Mouse (Mus musculus): Measurements from ENCODE around the gene Kcnj9. TPM values are rescaled to one million over a fixed set of nuclear protein-coding genes. Genes with fewer than 3 reads are reported as not detected.

Gene Kcnj9
- polyA plus RNA-seq, 1 experiment from 2014 or later = 1.4 TPM

- no peak overlapping the region for H3K4me3 ChIP-seq
- WGBS = 37% methylated on average over 5 of the region's 5 CpGs
- H3K27ac ChIP-seq = peak overlapping the region; percentile 82
- H3K4me2 ChIP-seq (replicated peaks) = peak overlapping the region; percentile 45
- ATAC-seq (ENCODE audit: low FRiP score, low read depth) = peak; percentile 31
- H3K27me3 ChIP-seq (replicated peaks) = no peaks in the 10 kb centered on the region
- peaks cover 29% of the 10 kb centered on the region for H3K4me1 ChIP-seq
- peak overlapping the region; percentile 48; the same call in 1 of the 2 replicates for H3K9ac ChIP-seq
- H3K36me3 ChIP-seq = no peaks in the 10 kb centered on the region
- H3K9me3 ChIP-seq = no peaks in the 10 kb centered on the region
These were observed 20.4 kb upstream of the Kcnj9 start for GRCm38 (mm10) chr1:172349504-172349903.

- Histone ChIP-seq H3K36me3 (no peaks in the 10 kb centered on the region), H3K27ac (no peak overlapping the region), H3K4me2 (replicated peaks) (no peak overlapping the region), H3K4me1 (peaks cover 44% of the 10 kb centered on the region), H3K9ac (no peak overlapping the region), H3K9me3 (no peaks in the 10 kb centered on the region), H3K4me3 (no peak overlapping the region), H3K27me3 (replicated peaks) (no peaks in the 10 kb centered on the region; the same call in 1 of the 2 replicates)
- ATAC-seq (ENCODE audit: low FRiP score, low read depth) = no peak
- 90% methylated on average over 12 of the region's 12 CpGs for WGBS
These were observed 18.3 kb upstream of the Kcnj9 start for GRCm38 (mm10) chr1:172347382-172347781.

DNA sequence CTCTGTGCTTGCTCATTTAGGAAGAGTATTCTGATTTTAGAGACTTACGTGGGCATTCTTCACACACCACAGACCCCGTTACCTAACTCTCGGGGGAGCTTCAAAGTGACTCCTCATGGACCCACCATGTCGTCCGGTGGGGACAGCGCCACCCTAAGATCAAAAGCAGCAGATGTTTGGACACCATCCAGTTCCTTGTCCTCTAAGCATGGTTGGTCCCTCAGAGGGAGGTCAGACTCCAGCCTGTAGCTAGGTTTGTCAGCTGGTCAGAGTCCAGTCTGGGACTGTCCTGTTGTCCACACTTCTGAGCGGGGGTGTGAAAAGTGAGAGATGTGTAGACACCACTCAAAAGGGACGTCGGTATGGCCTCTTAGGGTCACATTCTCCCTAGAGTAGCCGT lies 17.6 kb upstream of the Kcnj9 start:
- peaks cover 5% of the 10 kb centered on the region; the same call in 1 of the 2 replicates for H3K27me3 ChIP-seq (replicated peaks)
- no peak overlapping the region for H3K9ac ChIP-seq
- H3K4me3 ChIP-seq = no peak overlapping the region
- H3K4me2 ChIP-seq (replicated peaks) = no peak overlapping the region
- peaks cover 46% of the 10 kb centered on the region for H3K4me1 ChIP-seq
- ATAC-seq (ENCODE audit: low FRiP score, low read depth) = no peak
- no peaks in the 10 kb centered on the region for H3K9me3 ChIP-seq
- H3K36me3 ChIP-seq = no peaks in the 10 kb centered on the region
- 89% methylated on average over 10 of the region's 10 CpGs for WGBS
- H3K27ac ChIP-seq = no peak overlapping the region

GRCm38 (mm10) chr1:172344820-172345219 lies 15.7 kb upstream of the Kcnj9 start:
- Histone ChIP-seq H3K4me1 (peaks cover 39% of the 10 kb centered on the region), H3K4me3 (no peak overlapping the region), H3K4me2 (replicated peaks) (no peak overlapping the region), H3K27ac (no peak overlapping the region), H3K9ac (no peak overlapping the region), H3K9me3 (no peaks in the 10 kb centered on the region), H3K27me3 (replicated peaks) (peaks cover 11% of the 10 kb centered on the region; the same call in 1 of the 2 replicates), H3K36me3 (no peaks in the 10 kb centered on the region)
- WGBS = 88% methylated on average over 7 of the region's 7 CpGs
- ATAC-seq (ENCODE audit: low FRiP score, low read depth) = no peak

GRCm38 (mm10) chr1:172343914-172344313 lies 14.8 kb upstream of the Kcnj9 start:
- WGBS = 57% methylated on average over 3 of the region's 3 CpGs
- no peak overlapping the region for H3K9ac ChIP-seq
- H3K4me1 ChIP-seq = peaks cover 30% of the 10 kb centered on the region
- H3K4me2 ChIP-seq (replicated peaks) = no peak overlapping the region
- ATAC-seq (ENCODE audit: low FRiP score, low read depth) = no peak
- H3K9me3 ChIP-seq = no peaks in the 10 kb centered on the region
- no peaks in the 10 kb centered on the region for H3K36me3 ChIP-seq
- H3K27ac ChIP-seq = no peak overlapping the region
- peaks cover 11% of the 10 kb centered on the region; the same call in 1 of the 2 replicates for H3K27me3 ChIP-seq (replicated peaks)
- H3K4me3 ChIP-seq = no peak overlapping the region

DNA sequence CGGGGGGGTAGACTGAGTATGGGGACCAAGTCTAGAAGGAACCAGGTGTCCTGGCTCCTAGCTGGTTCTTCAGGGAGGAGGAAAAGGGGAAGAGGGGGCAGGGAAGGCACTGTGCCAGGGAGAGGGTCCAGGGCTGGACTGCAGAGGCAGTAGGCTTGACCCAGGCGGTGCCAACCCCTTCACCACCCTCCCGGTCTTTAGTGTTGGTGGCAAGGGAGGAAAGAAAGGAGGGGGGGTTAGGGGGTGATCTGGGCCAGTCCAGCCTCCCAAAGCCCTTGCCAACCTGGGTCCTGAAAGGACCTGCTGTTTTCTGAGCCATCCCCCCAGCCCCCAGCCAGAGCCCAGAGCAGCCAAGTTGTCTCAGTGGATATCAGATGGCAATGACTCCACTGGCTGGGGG lies 13.6 kb upstream of the Kcnj9 start:
- H3K9ac ChIP-seq = 0 out of 2 replicates have a peak overlapping the region, but pooled peaks have one; percentile 5
- peaks cover 11% of the 10 kb centered on the region; the same call in 1 of the 2 replicates for H3K27me3 ChIP-seq (replicated peaks)
- H3K4me3 ChIP-seq = no peak overlapping the region
- H3K9me3 ChIP-seq = no peaks in the 10 kb centered on the region
- ATAC-seq (ENCODE audit: low FRiP score, low read depth) = no peak
- H3K4me1 ChIP-seq = peaks cover 30% of the 10 kb centered on the region
- H3K4me2 ChIP-seq (replicated peaks) = peak overlapping the region; percentile 68
- 90% methylated on average over 3 of the region's 3 CpGs for WGBS
- H3K36me3 ChIP-seq = no peaks in the 10 kb centered on the region
- no peak overlapping the region for H3K27ac ChIP-seq

- Histone ChIP-seq H3K9ac (peak overlapping the region; percentile 48; the same call in 1 of the 2 replicates), H3K36me3 (no peaks in the 10 kb centered on the region), H3K4me1 (peaks cover 30% of the 10 kb centered on the region), H3K27me3 (replicated peaks) (peaks cover 11% of the 10 kb centered on the region; the same call in 1 of the 2 replicates), H3K9me3 (no peaks in the 10 kb centered on the region), H3K4me3 (peak overlapping the region; percentile 55), H3K4me2 (replicated peaks) (peak overlapping the region; percentile 68), H3K27ac (no peak overlapping the region)
- peak; percentile 21 for ATAC-seq (ENCODE audit: low FRiP score, low read depth)
- WGBS = 19% methylated on average over 10 of the region's 10 CpGs
These were observed 12.3 kb upstream of the Kcnj9 start for GRCm38 (mm10) chr1:172341386-172341785.

GRCm38 (mm10) chr1:172340729-172341321 lies 11.7 kb upstream of the Kcnj9 start, which contains the start of gene Kcnj10:
Gene Kcnj10, plus strand, starts transcription at chr1:172341210.
- Histone ChIP-seq H3K27me3 (replicated peaks) (peaks cover 11% of the 10 kb centered on the region; the same call in 1 of the 2 replicates), H3K27ac (no peak within 1 kb of the TSS), H3K4me3 (peak within 1 kb of the TSS; percentile 55), H3K9me3 (no peaks in the 10 kb centered on the region), H3K9ac (peak within 1 kb of the TSS; percentile 48; the same call in 1 of the 2 replicates), H3K4me2 (replicated peaks) (peak within 1 kb of the TSS; percentile 68), H3K36me3 (no peaks in the 10 kb centered on the region), H3K4me1 (peaks cover 30% of the 10 kb centered on the region)
- peak; percentile 96 for ATAC-seq (ENCODE audit: low FRiP score, low read depth)
- WGBS = 1% methylated on average over 38 of the region's 38 CpGs

- WGBS = 25% methylated on average over 2 of the region's 2 CpGs
- Histone ChIP-seq H3K27me3 (replicated peaks) (peaks cover 11% of the 10 kb centered on the region; the same call in 1 of the 2 replicates), H3K9ac (no peak overlapping the region), H3K36me3 (no peaks in the 10 kb centered on the region), H3K27ac (no peak overlapping the region), H3K4me1 (peaks cover 17% of the 10 kb centered on the region), H3K4me3 (no peak overlapping the region), H3K4me2 (replicated peaks) (no peak overlapping the region), H3K9me3 (no peaks in the 10 kb centered on the region)
- no peak for ATAC-seq (ENCODE audit: low FRiP score, low read depth)
These were observed 8.5 kb upstream of the Kcnj9 start for GRCm38 (mm10) chr1:172337411-172338185.

DNA sequence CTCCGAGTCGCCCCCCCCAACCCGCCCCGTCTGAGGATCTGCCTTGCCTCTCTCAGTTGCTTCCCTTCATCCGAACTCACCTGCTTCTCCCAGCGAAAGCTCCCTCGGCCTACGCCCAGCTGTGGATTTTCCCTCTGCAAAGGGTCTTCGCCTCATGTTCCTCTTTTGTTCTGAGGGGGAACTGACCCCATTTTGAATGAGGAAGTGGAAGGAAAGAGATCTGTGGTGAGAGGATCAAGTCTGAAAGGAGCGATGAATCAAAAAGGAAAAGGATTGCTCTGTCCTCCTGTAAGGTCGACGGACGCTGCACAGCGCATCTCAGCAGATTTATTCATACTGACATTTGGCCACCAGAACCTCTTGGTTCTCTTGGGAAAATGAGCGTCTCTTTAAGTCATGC lies 6.7 kb upstream of the Kcnj9 start:
- Histone ChIP-seq H3K4me3 (no peak overlapping the region), H3K27me3 (replicated peaks) (0 out of 2 replicates have a peak, but pooled peaks cover 3% of the 10 kb centered on the region), H3K36me3 (no peaks in the 10 kb centered on the region), H3K4me1 (peaks cover 5% of the 10 kb centered on the region), H3K4me2 (replicated peaks) (no peak overlapping the region), H3K9ac (no peak overlapping the region), H3K9me3 (no peaks in the 10 kb centered on the region), H3K27ac (no peak overlapping the region)
- ATAC-seq (ENCODE audit: low FRiP score, low read depth) = no peak
- 83% methylated on average over 15 of the region's 15 CpGs for WGBS

- Histone ChIP-seq H3K4me3 (no peak overlapping the region), H3K9me3 (no peaks in the 10 kb centered on the region), H3K4me2 (replicated peaks) (no peak overlapping the region), H3K9ac (no peak overlapping the region), H3K27me3 (replicated peaks) (0 out of 2 replicates have a peak, but pooled peaks cover 4% of the 10 kb centered on the region), H3K4me1 (peaks cover 10% of the 10 kb centered on the region; the same call in 1 of the 2 replicates), H3K27ac (no peak overlapping the region), H3K36me3 (no peaks in the 10 kb centered on the region)
- no peak for ATAC-seq (ENCODE audit: low FRiP score, low read depth)
- WGBS = 27% methylated on average over 3 of the region's 3 CpGs
These were observed 4.4 kb upstream of the Kcnj9 start for GRCm38 (mm10) chr1:172333512-172333911.

DNA sequence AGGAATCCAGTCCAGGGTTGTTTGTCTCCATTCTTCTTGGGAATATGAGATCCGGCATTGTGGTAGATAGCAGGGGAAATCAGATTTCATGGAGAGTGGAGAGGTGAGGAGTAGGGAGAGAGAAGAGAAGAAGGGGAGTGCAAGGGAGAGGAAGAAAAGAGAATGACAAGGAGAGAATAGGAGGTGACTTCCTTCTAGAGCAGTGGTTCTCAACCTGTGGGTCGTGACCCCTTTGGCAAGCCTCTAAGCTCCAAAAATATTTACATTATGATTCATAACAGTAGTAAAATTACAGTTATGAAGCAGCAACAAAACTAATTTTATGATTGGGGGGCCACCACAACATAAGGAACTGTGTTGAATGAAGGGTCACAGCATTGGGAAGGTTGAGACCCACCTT lies 3.8 kb upstream of the Kcnj9 start:
- ATAC-seq (ENCODE audit: low FRiP score, low read depth) = no peak
- Histone ChIP-seq H3K4me3 (no peak overlapping the region), H3K9me3 (no peaks in the 10 kb centered on the region), H3K4me2 (replicated peaks) (no peak overlapping the region), H3K36me3 (no peaks in the 10 kb centered on the region), H3K27me3 (replicated peaks) (0 out of 2 replicates have a peak, but pooled peaks cover 6% of the 10 kb centered on the region), H3K9ac (no peak overlapping the region), H3K27ac (no peak overlapping the region), H3K4me1 (peaks cover 10% of the 10 kb centered on the region; the same call in 1 of the 2 replicates)
- 81% methylated on average over 2 of the region's 2 CpGs for WGBS

Measured in neural tube, embryonic 12.5 days (tissue).